8 mouse cellular contexts compared by ENCODE assay signal in genomic region chr14:7853691-7854090, GRCm38 (mm10). TPM values are rescaled to one million over a fixed set of nuclear protein-coding genes. Genes with fewer than 3 reads are reported as not detected.
DNase-seq lines count a peak whose midpoint lies in the region; ATAC-seq lines count a peak whose summit lies in the region.

No protein-coding gene starts in this region.

- H3K9ac ChIP-seq in kidney, embryonic 16.5 days (replicated peaks; ENCODE audit: low read length), result no peak overlapping the region

- peak; percentile 82 for DNase-seq in NIH3T3 (ENCODE audit: low read depth)
- peak; percentile 39 for DNase-seq in adrenal gland, postnatal 25 days
- peak; percentile 89 for DNase-seq in heart, embryonic 10.5 days (ENCODE audit: low spot score)
- DNase-seq in mesoderm, embryonic 11.5 days (ENCODE audit: low read depth, low spot score), result peak; percentile 65
- no peak for DNase-seq in thymus, postnatal 14 days
- no peak for DNase-seq in right cerebral cortex, postnatal 36 days (ENCODE audit: low spot score in 2 of 2)
- no peak for DNase-seq in right cerebral cortex, adult 18-20 months

- 11% methylated on average over 11 of the region's 11 CpGs for WGBS in heart, embryonic 10.5 days
- 30% methylated on average over 11 of the region's 11 CpGs for WGBS in kidney, embryonic 16.5 days

- no peaks in the 10 kb centered on the region for H3K36me3 ChIP-seq in heart, embryonic 10.5 days
- H3K36me3 ChIP-seq in kidney, embryonic 16.5 days (ENCODE audit: insufficient read depth, low read length), result no peaks in the 10 kb centered on the region

- no peak overlapping the region for H3K4me2 ChIP-seq in kidney, embryonic 16.5 days (replicated peaks; ENCODE audit: low read depth, low read length)

- H3K9me3 ChIP-seq in heart, embryonic 10.5 days, result no peaks in the 10 kb centered on the region
- H3K9me3 ChIP-seq in kidney, embryonic 16.5 days (ENCODE audit: low read length), result no peaks in the 10 kb centered on the region

- H3K27ac ChIP-seq in heart, embryonic 10.5 days, result peak overlapping the region; percentile 78
- no peak overlapping the region for H3K27ac ChIP-seq in kidney, embryonic 16.5 days (ENCODE audit: low read length)

- H3K27me3 ChIP-seq in heart, embryonic 10.5 days (ENCODE audit: insufficient read depth, poor library complexity, severe bottlenecking), result no peaks in the 10 kb centered on the region
- H3K27me3 ChIP-seq in kidney, embryonic 16.5 days (ENCODE audit: insufficient read depth, low read length), result no peaks in the 10 kb centered on the region

- H3K4me1 ChIP-seq in heart, embryonic 10.5 days, result peaks cover 73% of the 10 kb centered on the region
- peaks cover 52% of the 10 kb centered on the region for H3K4me1 ChIP-seq in kidney, embryonic 16.5 days (ENCODE audit: insufficient read depth, low read length)

- H3K4me3 ChIP-seq in heart, embryonic 10.5 days, result no peak overlapping the region
- no peak overlapping the region for H3K4me3 ChIP-seq in kidney, embryonic 16.5 days (ENCODE audit: low read length)

- peak; percentile 72 for ATAC-seq in kidney, embryonic 16.5 days (ENCODE audit: low FRiP score, low TSS enrichment)

RNA-seq across cellular contexts. Expression of gene Flnb, which starts 35.9 kb away (rescaled TPM):
- total RNA-seq in adrenal gland, postnatal 25 days (2021), result 44.3 and 47.9 TPM in 2 replicates
- polyA plus RNA-seq in heart, embryonic 10.5 days (2016; fragmentation: Nextera tagmentation; extraction: Ambion mirVana), result 15.2 and 18.5 TPM in 2 replicates
- 21.2 and 23.4 TPM in 2 replicates for polyA plus RNA-seq in kidney, embryonic 16.5 days (2015; fragmentation: Nextera tagmentation; extraction: Ambion mirVana)

Comparison
In these comparisons a context has a peak if more than half of its experiments do, and no peak if none do; other contexts are left out.
1. DNase-seq: peak in NIH3T3 (single experiment), adrenal gland, postnatal 25 days (single experiment), heart, embryonic 10.5 days (single experiment) and mesoderm, embryonic 11.5 days (single experiment); none in thymus, postnatal 14 days (single experiment), right cerebral cortex, postnatal 36 days (0 of 2) and right cerebral cortex, adult 18-20 months (single experiment).